Mouse (Mus musculus) left cerebral cortex, adult 9 months (tissue): ENCODE results near the gene Snx32.

Experiments
- DNase-seq, 2 experiments: peaks; one replicate each; pipeline ENCODE4 v3.0.0; 2022; ENCODE audit warnings: low spot score in 2 of 2

The Snx32 gene

GRCm38 (mm10) chr19:5457746-5458442 lies 52.4 kb downstream of the Snx32 start, which contains the start of gene Ccdc85b:
Gene Ccdc85b (minus strand): TSS chr19:5457894.
- no peak for DNase-seq

GRCm38 (mm10) chr19:5456922-5457745 lies 53.2 kb downstream of the Snx32 start:
- peak; percentile 90 to 96 for DNase-seq

- DNase-seq: no peak
Observed at GRCm38 (mm10) chr19:5456241-5456921, 54.0 kb downstream of the Snx32 start.

- DNase-seq: no peak
Observed at GRCm38 (mm10) chr19:5455568-5455967, 54.8 kb downstream of the Snx32 start.

DNA sequence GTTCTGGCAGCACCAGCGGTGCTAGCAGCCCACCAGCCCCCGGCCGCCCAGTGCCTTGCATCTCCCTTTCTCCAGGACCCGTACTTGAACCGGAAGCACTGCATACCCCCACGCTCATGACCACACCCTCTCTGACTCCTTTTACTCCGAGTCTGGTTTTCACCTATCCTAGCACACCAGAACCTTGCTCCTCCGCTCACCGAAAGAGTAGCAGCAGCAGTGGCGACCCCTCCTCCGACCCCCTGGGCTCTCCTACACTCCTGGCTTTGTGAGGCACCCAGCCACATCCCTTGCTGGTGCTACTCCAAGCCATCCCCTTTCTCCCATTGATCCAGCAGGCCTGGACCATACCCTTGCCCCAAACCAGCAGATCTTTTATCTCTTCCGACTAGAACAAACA lies 55.3 kb downstream of the Snx32 start:
- no peak for DNase-seq

DNA sequence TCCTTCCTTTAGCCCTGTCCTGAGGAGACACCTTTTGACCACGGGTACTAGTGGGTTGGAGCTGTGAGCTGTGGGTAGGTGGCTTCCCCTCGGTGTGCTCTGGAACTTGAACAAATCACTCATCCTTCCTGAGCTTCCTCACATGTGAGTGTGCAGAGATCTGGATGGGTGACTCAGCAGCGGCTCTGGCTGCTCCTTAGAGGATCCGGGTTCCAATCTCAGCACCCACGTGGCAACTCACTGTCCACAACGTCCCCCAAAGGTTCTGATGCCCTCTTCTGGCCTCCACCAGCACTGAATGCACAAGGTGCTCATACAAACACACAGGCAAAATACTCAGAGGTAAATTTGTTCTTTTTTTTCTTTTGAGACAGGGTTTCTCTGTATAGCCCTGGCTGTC lies 58.6 kb downstream of the Snx32 start:
- DNase-seq: no peak

GRCm38 (mm10) chr19:5449673-5450072 lies 60.7 kb downstream of the Snx32 start:
- DNase-seq: no peak

DNA sequence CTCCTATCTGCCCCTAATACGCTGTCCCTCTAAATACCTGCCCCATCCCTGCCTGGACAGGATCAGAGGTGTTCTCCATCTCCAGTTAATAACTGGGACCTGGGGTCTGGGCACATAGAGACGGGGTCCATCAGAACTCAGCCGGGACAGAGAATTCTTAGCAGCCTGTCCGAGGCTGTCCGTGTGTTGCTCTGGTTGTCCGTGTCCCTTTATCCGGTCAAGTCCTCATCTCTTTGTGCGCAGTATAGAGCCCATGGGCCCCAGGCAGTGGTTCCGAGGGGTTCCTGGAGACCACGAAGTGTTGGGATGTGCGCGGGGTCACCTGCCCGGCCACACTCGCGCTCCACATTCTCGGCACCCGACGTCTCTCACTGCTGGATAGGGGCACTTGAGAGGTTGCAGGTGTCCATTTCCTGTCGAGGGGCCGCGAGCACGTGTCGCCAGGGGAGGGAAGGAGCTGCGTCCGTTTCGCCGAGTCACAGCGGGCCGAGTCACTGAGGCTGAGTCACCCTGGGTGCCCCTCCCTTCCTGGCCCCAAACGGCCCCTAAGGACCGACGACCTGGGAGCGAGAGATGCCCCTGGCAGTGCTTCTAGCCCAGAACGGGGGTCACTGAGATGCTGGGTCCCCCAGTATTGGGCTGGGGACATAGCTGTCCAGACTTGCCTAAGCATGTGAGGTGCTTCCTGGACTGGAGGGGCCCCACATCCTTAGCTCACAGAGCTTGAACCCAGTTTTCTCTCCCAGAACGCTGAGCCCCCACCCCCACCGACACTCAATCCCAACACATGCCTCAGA lies 61.8 kb downstream of the Snx32 start:
- no peak for DNase-seq

DNA sequence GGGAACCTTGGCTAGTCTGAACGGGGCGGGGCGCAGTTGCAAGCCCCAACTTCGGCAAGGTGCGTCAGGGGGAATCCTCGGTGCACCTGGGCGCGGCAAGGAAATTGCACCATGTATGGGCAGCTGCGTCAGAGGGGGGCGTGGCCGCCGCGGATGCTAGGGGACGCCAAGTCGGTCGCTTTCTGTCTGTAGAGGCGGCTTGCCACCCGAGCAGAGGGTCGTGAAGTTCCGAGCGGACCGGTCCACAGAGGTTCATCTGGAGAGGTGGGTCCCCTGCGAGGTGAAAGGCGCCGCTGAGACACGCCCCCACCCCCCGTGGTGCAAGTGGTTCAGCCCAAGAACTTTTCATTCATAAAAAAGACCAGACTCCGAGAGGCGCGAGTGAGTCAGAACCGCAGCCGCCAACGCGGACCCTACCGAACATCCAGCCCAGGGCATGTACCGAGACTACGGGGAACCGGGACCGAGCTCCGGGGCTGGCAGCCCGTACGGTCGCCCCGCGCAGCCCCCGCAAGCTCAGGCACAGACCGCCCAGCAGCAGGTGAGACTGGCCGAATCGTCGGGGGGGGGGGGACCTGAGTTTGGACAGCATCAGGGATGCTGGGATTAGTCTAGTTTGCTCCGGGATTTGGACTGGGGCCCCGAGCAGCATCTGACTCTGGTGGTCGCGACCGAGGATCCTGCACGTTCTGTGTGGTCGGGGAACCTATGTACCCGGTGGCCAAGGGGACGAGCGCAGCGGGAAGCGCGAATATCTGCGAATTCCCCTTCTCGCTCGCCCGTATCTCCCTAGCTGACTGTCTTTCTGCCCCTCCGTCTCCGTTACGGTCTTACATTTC lies 62.6 kb downstream of the Snx32 start, which contains the start of gene Fosl1:
Fosl1 (plus strand) TSS at position 33 of the 839 bp plus-strand sequence.
- peak in 1 of 2 experiments; percentile 66 for DNase-seq

DNA sequence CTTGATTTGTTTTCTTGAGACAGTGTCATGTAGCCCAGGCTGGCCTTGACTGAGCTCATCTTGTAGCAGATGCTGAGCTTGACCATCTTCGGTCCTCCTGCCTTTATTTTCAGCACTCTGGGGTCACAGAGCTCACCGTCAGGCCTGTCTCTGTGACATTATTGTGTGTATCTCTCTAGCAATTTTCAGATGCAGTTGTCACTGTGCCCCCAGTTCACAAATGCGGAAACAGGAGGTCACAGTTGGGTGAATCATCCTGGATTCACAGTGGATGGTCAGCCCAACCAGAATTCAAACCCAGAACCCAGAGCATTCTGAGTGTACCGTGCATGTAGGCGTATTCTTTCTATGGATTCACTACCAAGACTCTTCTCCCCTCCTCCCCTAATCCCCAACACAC lies 64.6 kb downstream of the Snx32 start:
- DNase-seq: no peak

- no peak for DNase-seq
Observed at GRCm38 (mm10) chr19:5444954-5445353, 65.4 kb downstream of the Snx32 start.

- DNase-seq: no peak
Observed at GRCm38 (mm10) chr19:5444371-5444908, 65.9 kb downstream of the Snx32 start.
